Mouse (Mus musculus): ENCODE measurements around the gene Acot6.
"Not testable (repeated sequence)": the region's sequence is repeated elsewhere in the genome, so short reads cannot be mapped to it uniquely, and the experiment has no call there.

The Acot6 gene

GRCm38 (mm10) chr12:84100604-84101492 lies at the start of gene Acot6:
TSS of gene Acot6 (plus strand) at chr12:84100654.
- peak in 1 of 2 experiments; percentile 25 for DNase-seq (ENCODE audit: low spot score in 2 of 2)

- DNase-seq (ENCODE audit: low spot score in 2 of 2): not testable (repeated sequence)
These were observed 49.7 kb upstream of the Acot6 start for GRCm38 (mm10) chr12:84050744-84051143.

DNA sequence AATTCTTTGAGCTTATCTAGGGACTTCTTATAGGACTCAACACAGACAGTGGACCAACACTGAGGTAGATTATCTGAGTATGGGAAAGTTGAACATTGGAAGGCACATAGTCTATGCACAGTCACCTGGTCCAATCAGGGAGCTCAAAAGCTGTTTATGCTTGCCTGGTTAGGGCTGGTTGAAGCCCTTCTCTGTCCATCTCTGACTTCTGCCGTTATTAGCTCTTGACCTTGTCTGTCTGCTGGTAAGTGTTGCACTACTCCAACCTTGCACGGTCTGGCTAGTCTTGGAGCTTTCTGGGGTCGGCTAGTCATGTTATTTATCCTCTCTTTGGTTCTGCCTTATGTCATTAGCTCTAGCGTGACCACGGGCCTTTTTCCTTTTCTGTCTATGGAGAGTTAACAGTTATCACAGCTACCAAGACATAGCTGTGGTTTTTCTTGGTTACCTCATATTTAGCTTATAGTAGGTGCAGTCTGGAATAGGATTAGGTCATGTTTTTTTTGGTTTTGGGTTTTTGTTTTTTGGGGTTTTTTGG lies 48.4 kb upstream of the Acot6 start, which contains the start of gene Acot3:
Gene Acot3 (plus strand): TSS at position 208 of the 538 bp plus-strand sequence.
- no peak for DNase-seq (ENCODE audit: low spot score in 2 of 2)

DNA sequence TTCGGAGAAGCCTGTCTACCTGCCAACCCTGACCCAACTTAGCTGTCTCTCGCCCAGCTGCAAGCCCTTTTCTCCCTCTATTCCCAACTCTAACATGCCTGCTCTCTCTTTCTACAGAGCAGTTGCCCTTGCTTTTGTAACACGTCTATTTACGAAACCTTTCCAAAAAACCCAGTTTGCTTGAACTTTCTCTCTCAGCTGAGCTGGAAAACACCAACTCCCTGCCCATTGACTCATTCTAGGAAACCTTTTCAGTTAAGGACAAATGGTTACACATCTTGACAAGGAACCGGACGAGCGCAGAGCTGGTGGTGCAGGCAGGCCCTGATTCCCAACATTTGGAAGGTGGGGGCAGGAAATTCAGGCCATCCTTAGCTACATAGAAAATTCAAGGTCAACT lies 47.8 kb upstream of the Acot6 start:
- DNase-seq (ENCODE audit: low spot score in 2 of 2): no peak

- DNase-seq (ENCODE audit: low spot score in 2 of 2): no peak
These were observed 47.3 kb upstream of the Acot6 start for GRCm38 (mm10) chr12:84053173-84053572.

GRCm38 (mm10) chr12:84053679-84054391 lies 46.6 kb upstream of the Acot6 start:
- DNase-seq (ENCODE audit: low spot score in 2 of 2): no peak

DNA sequence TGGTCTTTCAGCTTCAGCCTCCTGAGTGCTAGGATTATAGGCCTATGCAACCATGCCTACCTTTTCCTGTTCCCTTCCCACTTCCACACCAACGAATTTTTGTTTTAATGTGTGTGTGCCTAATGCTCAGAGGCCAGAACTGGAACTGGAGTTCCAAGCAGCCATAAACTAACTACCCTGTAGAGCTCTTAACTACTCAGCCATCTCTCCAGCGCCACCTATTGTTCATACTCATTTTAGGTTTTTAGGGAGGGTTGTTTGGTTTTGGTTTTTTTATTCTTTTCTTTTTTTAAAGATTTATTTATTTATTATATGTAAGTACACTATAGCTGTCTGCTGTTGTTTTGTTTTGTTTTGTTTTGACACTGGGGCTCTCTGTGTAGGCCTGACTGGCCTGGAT lies 39.5 kb upstream of the Acot6 start:
- DNase-seq (ENCODE audit: low spot score in 2 of 2): peak in 1 of 2 experiments; percentile 39

- DNase-seq (ENCODE audit: low spot score in 2 of 2): no peak
These were observed 38.1 kb upstream of the Acot6 start for GRCm38 (mm10) chr12:84062336-84062735.

GRCm38 (mm10) chr12:84063228-84063627 lies 37.2 kb upstream of the Acot6 start:
- peak in 1 of 2 experiments; percentile 14 for DNase-seq (ENCODE audit: low spot score in 2 of 2)

DNA sequence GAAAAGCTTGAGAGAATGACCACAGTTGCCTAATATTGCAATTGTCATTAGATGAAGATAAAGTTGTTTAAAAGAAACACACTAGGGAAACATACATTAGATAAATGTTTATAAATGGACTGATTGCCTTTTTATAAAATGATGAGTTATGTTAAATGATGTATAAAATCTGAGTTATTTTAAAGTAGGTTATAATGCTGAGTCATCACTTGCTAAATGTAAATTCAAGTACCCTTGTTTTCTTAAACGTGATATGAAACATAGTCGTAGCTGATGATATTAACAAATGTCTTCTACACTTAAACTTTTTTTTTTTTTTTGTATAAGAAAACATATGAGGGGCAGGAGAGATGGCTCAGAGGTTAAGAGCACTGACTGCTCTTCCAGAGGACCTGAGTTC lies 36.6 kb upstream of the Acot6 start:
- DNase-seq (ENCODE audit: low spot score in 2 of 2): no peak

- no peak for DNase-seq (ENCODE audit: low spot score in 2 of 2)
These were observed 35.8 kb upstream of the Acot6 start for GRCm38 (mm10) chr12:84064621-84065020.

- no peak for DNase-seq (ENCODE audit: low spot score in 2 of 2)
These were observed 32.7 kb upstream of the Acot6 start for GRCm38 (mm10) chr12:84067752-84068151.

GRCm38 (mm10) chr12:84068296-84068695 lies 32.2 kb upstream of the Acot6 start:
- no peak for DNase-seq (ENCODE audit: low spot score in 2 of 2)

DNA sequence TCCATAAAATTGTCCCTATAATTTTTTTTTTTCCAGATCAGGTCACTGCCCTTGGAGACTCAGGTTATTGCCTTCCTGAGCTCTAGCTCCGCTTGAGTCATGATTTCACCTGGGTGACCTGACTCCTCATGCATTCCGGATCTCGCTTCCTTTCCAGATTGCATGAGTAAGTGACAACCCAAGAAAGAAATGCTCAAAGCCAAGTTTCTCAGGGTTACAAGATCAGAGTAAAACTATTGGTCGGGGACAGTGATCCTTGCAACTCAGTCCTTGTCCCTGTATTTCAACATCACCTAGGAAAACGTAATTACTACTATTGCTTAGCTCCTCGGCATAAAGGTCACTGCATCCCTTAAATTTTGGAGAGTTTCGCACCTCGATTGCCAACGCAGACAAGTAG lies 31.5 kb upstream of the Acot6 start, which contains the start of gene Acot5:
Gene Acot5 (plus strand): TSS at position 340 of the 400 bp plus-strand sequence.
- no peak for DNase-seq (ENCODE audit: low spot score in 2 of 2)

DNA sequence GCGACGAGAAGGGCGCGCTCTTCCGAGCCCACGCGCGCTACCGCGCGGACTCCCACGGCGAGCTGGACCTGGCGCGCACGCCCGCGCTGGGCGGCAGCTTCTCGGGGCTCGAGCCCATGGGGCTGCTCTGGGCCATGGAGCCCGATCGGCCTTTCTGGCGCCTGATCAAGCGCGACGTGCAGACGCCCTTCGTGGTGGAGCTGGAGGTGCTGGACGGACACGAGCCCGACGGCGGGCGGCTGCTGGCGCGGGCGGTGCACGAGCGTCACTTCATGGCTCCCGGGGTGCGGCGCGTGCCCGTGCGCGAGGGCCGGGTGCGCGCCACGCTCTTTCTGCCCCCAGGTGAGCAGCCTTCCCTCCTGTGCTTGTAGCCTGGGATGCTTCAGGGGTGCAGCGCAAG lies 30.9 kb upstream of the Acot6 start:
- DNase-seq (ENCODE audit: low spot score in 2 of 2): peak in 1 of 2 experiments; percentile 12

GRCm38 (mm10) chr12:84071696-84072095 lies 28.8 kb upstream of the Acot6 start:
- no peak for DNase-seq (ENCODE audit: low spot score in 2 of 2)

DNA sequence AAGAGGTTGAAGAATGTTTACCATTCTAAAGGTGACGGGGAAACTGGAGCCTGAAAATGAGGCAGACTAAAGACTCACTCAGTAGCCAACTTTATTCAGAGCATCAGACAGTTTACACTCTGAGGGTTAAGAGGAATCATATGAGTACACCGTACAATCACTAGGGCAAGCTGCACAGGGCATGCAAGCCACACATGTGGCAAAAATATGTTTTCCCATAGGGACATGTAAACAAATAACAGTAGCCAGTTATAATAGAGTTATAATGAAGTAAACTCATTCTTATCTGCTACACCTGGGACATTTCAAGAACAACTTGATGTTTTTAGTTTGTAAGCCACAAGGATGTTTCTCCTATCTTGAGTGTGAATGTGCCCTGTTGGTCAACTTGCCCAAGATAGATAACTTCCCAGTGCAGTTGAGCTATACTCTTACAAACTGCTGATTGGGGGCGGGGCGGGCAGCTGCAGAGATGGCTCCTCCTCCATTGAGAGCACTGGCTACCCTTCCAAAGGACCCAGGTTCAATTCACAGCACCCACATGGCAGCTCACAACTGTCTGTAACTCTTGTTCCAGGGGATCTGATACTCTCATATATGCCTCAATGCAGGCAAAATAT lies 23.0 kb upstream of the Acot6 start:
- DNase-seq (ENCODE audit: low spot score in 2 of 2): no peak

- no peak for DNase-seq (ENCODE audit: low spot score in 2 of 2)
These were observed 16.6 kb upstream of the Acot6 start for GRCm38 (mm10) chr12:84083842-84084241.

DNA sequence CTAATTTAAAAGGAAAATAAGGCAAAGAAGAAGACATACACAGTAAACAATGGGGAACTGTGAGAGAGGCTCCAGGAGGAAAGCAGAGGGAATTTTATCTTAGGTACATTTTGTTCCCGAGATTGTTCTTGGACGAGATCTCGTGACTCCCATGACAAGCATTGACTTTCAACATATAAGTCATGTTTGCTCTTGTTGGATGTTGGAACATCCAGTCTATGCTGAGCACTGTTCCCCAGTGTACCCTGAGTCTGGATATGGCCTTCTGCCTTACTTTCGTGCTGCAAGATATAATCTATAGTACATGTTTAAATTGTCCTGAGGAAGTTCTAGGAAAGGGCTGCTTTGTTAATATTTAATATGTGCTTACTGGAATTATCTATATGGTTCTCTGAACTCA lies 15.9 kb upstream of the Acot6 start:
- no peak for DNase-seq (ENCODE audit: low spot score in 2 of 2)

GRCm38 (mm10) chr12:84094666-84095065 lies 5.8 kb upstream of the Acot6 start:
- not testable (repeated sequence) for DNase-seq (ENCODE audit: low spot score in 2 of 2)

DNA sequence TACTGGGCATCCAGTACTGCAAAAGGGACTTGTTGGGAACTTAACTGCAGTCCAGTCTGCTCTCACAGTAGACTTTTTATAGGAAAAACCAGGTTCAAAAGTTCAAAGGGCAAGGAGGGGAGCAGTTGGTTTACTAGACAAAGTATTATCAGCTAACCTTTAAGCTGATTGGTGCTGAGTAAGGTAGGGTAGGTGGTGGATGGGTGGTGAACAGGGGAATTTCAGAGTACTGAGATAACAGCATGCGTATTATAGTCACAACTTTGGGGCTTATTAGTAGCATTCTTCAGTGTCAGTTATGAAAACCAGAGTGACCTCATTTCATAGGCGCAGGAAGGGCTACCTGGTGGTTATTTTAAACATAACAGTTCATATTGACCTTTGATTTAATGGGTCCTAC lies 849 bp upstream of the Acot6 start:
- no peak for DNase-seq (ENCODE audit: low spot score in 2 of 2)

GRCm38 (mm10) chr12:84100071-84100470 lies 383 bp upstream of the Acot6 start:
- no peak for DNase-seq (ENCODE audit: low spot score in 2 of 2)

Measured in thymus, postnatal 10 days (tissue).